Mouse (Mus musculus) NIH3T3 (cell line): Measurements from ENCODE around the gene H2-T22.
"Not testable (repeated sequence)": the region's sequence is repeated elsewhere in the genome, so short reads cannot be mapped to it uniquely, and the experiment has no call there.

Source experiments
- DNase-seq: peaks from one replicate; pipeline ENCODE4 v3.0.0-alpha.2; 2012; ENCODE audit warnings: low read depth

H2-T22 gene

GRCm38 (mm10) chr17:36042610-36043169, at the start of gene H2-T22, which contains the start of gene Gm6034:
Gene H2-T22 (minus strand): TSS chr17:36042747.
Gene Gm6034 (plus strand): TSS chr17:36042961.
- peak; percentile 87 for DNase-seq

GRCm38 (mm10) chr17:36091933-36092332, 49.4 kb upstream of the H2-T22 start:
- DNase-seq: not testable (repeated sequence)

DNA sequence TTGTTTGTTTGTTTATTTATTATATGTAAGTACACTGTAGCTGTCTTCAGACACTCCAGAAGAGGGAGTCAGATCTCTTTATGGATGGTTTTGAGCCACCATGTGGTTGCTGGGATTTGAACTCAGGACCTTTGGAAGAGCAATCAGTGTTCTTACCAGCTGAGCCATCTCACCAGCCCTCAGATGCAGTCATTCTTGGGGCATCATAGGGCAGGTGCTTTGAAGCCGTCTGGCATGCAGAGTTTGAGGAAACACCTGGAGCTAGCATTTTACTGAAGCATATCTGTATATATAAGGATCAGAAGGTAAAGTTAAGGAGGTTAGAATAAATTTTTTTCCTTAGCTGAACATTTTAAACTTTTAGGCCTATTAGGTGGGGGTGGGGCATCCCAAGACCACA, 43.4 kb upstream of the H2-T22 start:
- not testable (repeated sequence) for DNase-seq

GRCm38 (mm10) chr17:36083870-36084451, 41.4 kb upstream of the H2-T22 start:
- peak; percentile 0 for DNase-seq

- peak; percentile 47 for DNase-seq
Observed at GRCm38 (mm10) chr17:36083266-36083869, 40.8 kb upstream of the H2-T22 start.

- not testable (repeated sequence) for DNase-seq
Observed at GRCm38 (mm10) chr17:36082519-36083232, 40.1 kb upstream of the H2-T22 start.

DNA sequence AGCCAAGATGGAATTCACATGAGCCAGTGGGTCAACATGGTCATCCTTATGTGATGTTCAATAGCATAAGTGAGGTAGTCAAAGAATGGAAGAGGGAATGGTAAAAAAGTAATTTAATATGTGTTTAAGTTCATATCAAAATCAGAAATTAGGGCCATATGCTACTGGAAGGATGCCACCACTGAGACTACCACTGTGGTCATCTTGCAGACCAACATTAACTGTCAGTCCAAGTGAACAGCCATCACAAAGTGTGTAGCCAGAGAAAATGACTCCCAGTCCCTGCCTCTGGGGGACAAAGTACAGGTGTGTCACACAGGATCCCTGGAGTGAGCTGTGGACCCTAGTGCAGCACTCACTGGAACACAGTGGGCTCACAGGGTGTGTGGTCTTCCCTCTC, 39.4 kb upstream of the H2-T22 start:
- not testable (repeated sequence) for DNase-seq

DNA sequence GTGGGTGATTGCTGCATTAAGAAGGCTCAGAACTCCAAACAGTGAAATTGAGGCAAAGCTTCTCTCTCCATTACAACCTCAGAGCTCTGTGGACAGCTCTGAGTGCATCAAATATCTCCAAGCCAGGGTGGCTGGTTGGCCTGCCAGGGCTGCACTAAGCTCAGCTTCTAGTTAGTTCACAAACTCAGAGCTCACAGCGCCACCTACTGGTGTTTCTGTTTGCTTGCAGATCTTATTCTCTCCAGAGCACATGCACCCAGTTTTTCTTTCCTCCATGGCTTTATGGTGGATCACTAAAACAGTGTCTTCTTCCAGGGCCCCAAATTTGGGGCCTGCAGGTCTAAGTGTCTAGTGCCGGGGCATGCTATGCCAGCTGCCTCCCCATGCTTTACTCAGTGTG, 18.3 kb upstream of the H2-T22 start:
- DNase-seq: peak; percentile 96

- not testable (repeated sequence) for DNase-seq
Observed at GRCm38 (mm10) chr17:36058362-36058761, 15.8 kb upstream of the H2-T22 start, which contains the start of gene Gm11127. Gene Gm11127 (minus strand): TSS chr17:36058371.

- not testable (repeated sequence) for DNase-seq
Observed at GRCm38 (mm10) chr17:36057927-36058326, 15.4 kb upstream of the H2-T22 start.

GRCm38 (mm10) chr17:36043286-36043685, 739 bp upstream of the H2-T22 start:
- peak; percentile 19 for DNase-seq

- not testable (repeated sequence) for DNase-seq
Observed at GRCm38 (mm10) chr17:36042055-36042454, 492 bp downstream of the H2-T22 start.

DNA sequence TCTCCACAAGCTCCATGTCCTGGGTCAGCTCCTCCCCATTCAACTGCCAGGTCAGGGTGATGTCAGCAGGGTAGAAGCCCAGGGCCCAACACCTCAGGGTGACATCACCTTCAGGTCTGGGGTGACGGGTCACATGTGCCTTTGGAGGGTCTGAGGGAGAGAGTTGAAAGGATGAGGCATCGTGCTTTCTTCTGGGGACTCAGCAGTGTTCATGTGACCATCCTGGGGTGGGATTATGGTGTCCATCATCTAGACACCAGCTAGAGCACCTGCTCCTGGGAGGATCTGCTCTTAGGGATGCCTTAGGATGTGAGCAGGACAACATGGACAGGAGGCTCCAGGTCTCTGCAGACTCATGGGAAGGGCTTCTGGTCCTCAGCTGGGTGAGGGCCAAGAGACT, 1.9 kb downstream of the H2-T22 start:
- DNase-seq: not testable (repeated sequence)

DNA sequence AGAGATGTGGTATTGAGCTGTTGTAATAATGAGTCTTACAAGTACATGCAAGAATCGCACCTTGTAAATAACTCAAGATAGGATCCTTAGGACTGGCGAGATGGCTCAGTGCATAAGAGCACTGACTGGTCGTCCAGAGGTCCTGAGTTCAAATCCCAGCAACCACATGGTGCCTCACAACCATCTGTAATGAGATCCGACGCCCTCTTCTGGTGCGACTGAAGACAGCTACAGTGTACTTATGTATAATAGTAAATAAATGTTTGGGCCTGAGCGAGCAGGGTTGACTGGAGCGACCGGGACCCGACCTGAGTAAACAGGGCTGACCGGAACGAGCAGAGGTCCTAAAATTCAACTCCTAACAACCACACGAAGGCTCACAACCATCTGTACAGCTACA, 6.4 kb downstream of the H2-T22 start:
- DNase-seq: not testable (repeated sequence)

DNA sequence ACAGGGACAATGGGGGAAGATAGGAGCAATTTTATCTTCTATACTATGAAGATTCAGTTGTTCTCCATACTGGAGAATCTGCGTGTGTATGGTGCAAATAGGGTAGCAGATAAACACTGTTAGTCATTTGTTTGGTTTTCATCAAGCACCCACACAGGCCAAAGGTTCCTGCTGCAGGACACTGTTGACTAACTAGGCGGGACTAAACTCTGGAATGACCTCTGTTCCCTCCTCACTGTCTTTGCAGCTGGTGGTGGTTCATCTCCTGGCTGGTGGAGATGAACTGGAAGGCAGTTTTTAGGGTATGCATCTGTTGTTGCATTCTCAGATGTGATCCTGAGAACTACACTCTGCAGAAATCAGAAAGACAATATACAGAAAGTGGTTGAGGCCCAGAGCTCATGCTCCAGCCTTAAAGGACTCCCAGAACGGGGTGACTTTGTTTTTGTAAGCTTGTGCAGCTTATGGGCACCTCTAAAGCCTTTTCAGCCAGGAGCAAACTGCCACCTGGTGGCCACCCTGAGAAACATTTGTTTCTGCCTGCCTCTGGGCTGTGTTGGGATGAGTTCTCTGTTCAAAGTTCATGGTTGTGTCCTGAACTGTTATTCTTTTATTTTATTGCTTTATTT, 7.4 kb downstream of the H2-T22 start:
- DNase-seq: not testable (repeated sequence)

DNA sequence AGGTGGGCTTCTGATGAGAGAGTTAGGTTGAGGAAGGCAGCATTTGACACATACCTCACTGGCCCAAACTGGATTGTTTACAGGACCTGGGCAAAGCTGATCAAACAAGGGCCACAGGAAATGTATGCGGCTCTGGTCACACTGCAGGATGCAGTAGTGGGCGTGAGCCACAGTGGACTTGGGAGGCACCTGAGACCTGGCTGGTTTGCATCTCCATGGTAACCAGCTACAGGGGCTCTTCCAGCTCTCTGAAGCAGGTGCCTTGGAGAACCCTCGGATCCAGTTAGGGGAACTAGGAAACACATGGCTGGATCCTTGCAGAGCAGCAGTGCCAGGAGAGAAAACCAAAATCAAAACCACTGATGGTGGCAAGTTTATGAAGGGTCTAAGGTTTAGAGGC, 8.0 kb downstream of the H2-T22 start:
- not testable (repeated sequence) for DNase-seq

- peak; percentile 62 for DNase-seq
Observed at GRCm38 (mm10) chr17:36032351-36032875, 10.1 kb downstream of the H2-T22 start, which contains the start of gene H2-T23. Gene H2-T23 (minus strand): TSS chr17:36032855.

DNA sequence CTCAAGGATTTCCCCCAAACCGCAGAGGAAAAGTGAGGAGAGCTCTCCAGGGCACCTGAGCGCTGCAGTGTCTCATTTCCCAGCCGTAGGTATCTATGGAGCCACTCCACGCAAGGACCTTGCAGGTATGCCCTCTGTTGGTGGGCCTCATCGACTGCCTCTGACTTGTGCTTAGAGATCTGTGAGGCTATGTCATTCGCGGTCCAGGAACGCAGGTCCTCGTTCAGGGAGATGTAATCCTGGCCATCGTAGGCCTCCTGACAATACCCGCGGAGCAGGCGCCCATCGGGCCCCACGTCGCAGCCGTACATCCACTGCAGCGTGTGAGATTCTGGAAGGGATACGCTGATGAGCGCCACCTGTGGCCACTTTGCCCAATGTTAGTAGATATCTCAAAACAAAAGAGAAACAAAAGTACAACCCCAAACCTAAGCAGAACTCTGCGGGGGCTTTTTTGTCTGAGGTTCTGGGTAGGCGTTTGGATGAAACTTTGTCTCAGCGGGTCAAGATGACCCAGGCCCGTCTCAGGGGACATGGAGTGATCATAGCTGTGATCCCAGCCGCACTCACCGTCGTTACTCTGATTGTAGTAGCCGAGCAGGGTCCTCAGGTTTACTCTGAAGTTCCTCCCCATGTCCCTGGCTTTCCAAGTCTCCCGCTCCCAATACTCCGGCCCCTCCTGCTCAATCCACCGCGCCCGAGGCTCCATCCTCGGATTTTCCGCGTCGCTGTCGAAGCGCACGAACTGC, 10.8 kb downstream of the H2-T22 start:
- DNase-seq: not testable (repeated sequence)

DNA sequence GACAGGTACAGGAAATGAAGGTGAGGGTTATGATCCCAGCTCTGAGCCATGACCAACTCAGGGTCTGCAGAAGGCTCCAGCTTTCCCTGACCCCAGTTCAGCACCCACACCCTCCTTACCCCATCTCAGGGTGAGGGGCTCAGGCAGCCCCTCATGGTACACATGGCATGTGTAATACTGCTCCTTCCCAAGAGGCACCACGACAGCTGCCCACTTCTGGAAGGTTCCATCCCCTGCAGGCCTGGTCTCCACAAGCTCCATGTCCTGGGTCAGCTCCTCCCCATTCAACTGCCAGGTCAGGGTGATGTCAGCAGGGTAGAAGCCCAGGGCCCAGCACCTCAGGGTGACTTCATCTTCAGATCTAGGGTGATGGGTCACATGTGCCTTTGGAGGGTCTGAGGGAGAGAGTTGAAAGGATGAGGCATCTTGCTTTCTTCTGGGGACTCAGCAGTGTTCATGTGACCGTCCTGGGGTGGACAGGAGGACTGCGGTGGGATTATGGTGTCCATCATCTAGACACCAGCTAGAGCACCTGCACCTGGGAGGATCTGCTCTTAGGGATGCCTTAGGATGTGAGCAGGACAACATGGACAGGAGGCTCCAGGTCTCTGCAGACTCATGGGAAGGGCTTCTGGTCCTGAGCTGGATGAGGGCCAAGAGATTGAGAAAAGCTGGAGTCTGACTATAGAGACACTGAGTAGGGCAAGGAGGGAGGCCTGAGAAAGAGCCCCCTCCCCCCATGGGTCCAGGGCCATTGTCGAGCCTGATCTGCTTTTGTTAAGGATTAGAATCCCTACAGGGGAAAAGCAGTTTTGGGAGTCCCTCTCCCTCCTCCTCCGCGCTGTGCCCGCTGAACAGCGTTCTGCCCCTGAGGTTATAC, 11.6 kb downstream of the H2-T22 start:
- not testable (repeated sequence) for DNase-seq
